Mouse (Mus musculus) liver, embryonic 15.5 days (tissue): ENCODE data around the gene Ppie. TPM values are rescaled to one million over a fixed set of nuclear protein-coding genes. Genes with fewer than 3 reads are reported as not detected.
"Not testable (repeated sequence)": the region's sequence is repeated elsewhere in the genome, so short reads cannot be mapped to it uniquely, and the experiment has no call there.

ENCODE experiments used
- ATAC-seq: fragments of 200-750 bp; cut with Nextera tagmentation; 2 replicates; pipeline ENCODE4 v1.8.0; 2017; ENCODE audit warnings: moderate number of reproducible peaks, mild to moderate bottlenecking, moderate library complexity; ENCODE audit not compliant: insufficient read depth
- H3K27ac ChIP-seq: fragments of 300-500 bp; sonication (generic); replicated peaks from 2 replicates; pipeline ENCODE4 v1.5.1; 2015; ENCODE audit warnings: mild to moderate bottlenecking, inconsistent platforms
- H3K27me3 ChIP-seq: fragments of 300-500 bp; sonication (generic); 2 replicates; pipeline ENCODE4 v1.6.1; 2015; ENCODE audit warnings: mild to moderate bottlenecking, inconsistent platforms
- H3K36me3 ChIP-seq: fragments of 300-500 bp; sonication (generic); replicated peaks from 2 replicates; pipeline ENCODE4 v1.6.1; 2015; ENCODE audit warnings: moderate library complexity, mild to moderate bottlenecking, inconsistent platforms
- H3K4me1 ChIP-seq: fragments of 300-500 bp; sonication (generic); replicated peaks from 2 replicates; pipeline ENCODE4 v1.6.1; 2015; ENCODE audit warnings: inconsistent platforms
- H3K4me2 ChIP-seq: fragments of 300-500 bp; sonication (generic); 2 replicates; pipeline ENCODE4 v1.6.1; 2015; ENCODE audit warnings: moderate library complexity, mild to moderate bottlenecking, inconsistent platforms
- H3K4me3 ChIP-seq: fragments of 300-500 bp; sonication (generic); replicated peaks from 2 replicates; pipeline ENCODE4 v1.5.1; 2015; ENCODE audit warnings: mild to moderate bottlenecking, inconsistent platforms
- H3K9ac ChIP-seq: fragments of 300-500 bp; sonication (generic); 2 replicates; pipeline ENCODE4 v1.6.1; 2015; ENCODE audit warnings: moderate library complexity, mild to moderate bottlenecking, inconsistent platforms
- H3K9me3 ChIP-seq: fragments of 300-500 bp; sonication (generic); replicated peaks from 2 replicates; pipeline ENCODE4 v1.6.1; 2016; ENCODE audit warnings: inconsistent platforms
- WGBS: fragments of 180-500 bp; shearing (Covaris S2); methylation state at CpG from one replicate; pipeline ENCODE4 v1.1.7; 2015; ENCODE audit warnings: mixed read lengths; ENCODE audit not compliant: insufficient replicate concordance; 5-methylcytosine and 5-hydroxymethylcytosine counted together
- polyA plus RNA-seq: library from polyadenylated mRNA; unstranded; fragments of >200 nt; fragmentation: Nextera tagmentation; extraction: Ambion mirVana; gene quantifications from 2 replicates; pipeline ENCODE4 v1.2.1, GENCODE M21; 2015

Ppie gene
- polyA plus RNA-seq, 1 experiment from 2014 or later: 36.8 TPM

- 26% methylated on average over 2 of the region's 2 CpGs for WGBS
- Histone ChIP-seq H3K9me3 (no peaks in the 10 kb centered on the region), H3K4me2 (no peak overlapping the region), H3K4me3 (no peak overlapping the region), H3K36me3 (no peaks in the 10 kb centered on the region), H3K27me3 (no peaks in the 10 kb centered on the region; the same call in 1 of the 2 replicates), H3K9ac (no peak overlapping the region), H3K27ac (no peak overlapping the region), H3K4me1 (no peaks in the 10 kb centered on the region)
- no peak for ATAC-seq
Measured at GRCm38 (mm10) chr4:123155427-123155826, 15.7 kb upstream of the Ppie start.

GRCm38 (mm10) chr4:123155004-123155403 is 15.3 kb upstream of the Ppie start:
- no peak for ATAC-seq
- H3K4me2 ChIP-seq: no peak overlapping the region
- H3K27me3 ChIP-seq: no peaks in the 10 kb centered on the region; the same call in 1 of the 2 replicates
- H3K4me1 ChIP-seq: no peaks in the 10 kb centered on the region
- H3K27ac ChIP-seq: no peak overlapping the region
- H3K36me3 ChIP-seq: no peaks in the 10 kb centered on the region
- no peak overlapping the region for H3K9ac ChIP-seq
- WGBS: 16% methylated on average over 4 of the region's 4 CpGs
- H3K4me3 ChIP-seq: no peak overlapping the region
- no peaks in the 10 kb centered on the region for H3K9me3 ChIP-seq

GRCm38 (mm10) chr4:123152976-123153375 is 13.2 kb upstream of the Ppie start:
- H3K27ac ChIP-seq: no peak overlapping the region
- H3K9ac ChIP-seq: no peak overlapping the region
- no peak for ATAC-seq
- H3K4me2 ChIP-seq: no peak overlapping the region
- H3K27me3 ChIP-seq: no peaks in the 10 kb centered on the region; the same call in 1 of the 2 replicates
- no peak overlapping the region for H3K4me3 ChIP-seq
- H3K9me3 ChIP-seq: no peaks in the 10 kb centered on the region
- WGBS: 44% methylated on average over 5 of the region's 5 CpGs
- no peaks in the 10 kb centered on the region for H3K36me3 ChIP-seq
- no peaks in the 10 kb centered on the region for H3K4me1 ChIP-seq

GRCm38 (mm10) chr4:123152003-123152402 is 12.3 kb upstream of the Ppie start:
- H3K4me1 ChIP-seq: no peaks in the 10 kb centered on the region
- H3K4me2 ChIP-seq: no peak overlapping the region
- WGBS: 65% methylated on average over 4 of the region's 4 CpGs
- no peak for ATAC-seq
- H3K36me3 ChIP-seq: no peaks in the 10 kb centered on the region
- H3K4me3 ChIP-seq: no peak overlapping the region
- no peaks in the 10 kb centered on the region for H3K9me3 ChIP-seq
- peaks cover 6% of the 10 kb centered on the region; the same call in 1 of the 2 replicates for H3K27me3 ChIP-seq
- H3K27ac ChIP-seq: no peak overlapping the region
- H3K9ac ChIP-seq: no peak overlapping the region

- Histone ChIP-seq H3K9me3 (no peaks in the 10 kb centered on the region), H3K4me1 (no peaks in the 10 kb centered on the region), H3K27me3 (peaks cover 21% of the 10 kb centered on the region), H3K36me3 (no peaks in the 10 kb centered on the region), H3K4me2 (no peak overlapping the region), H3K4me3 (no peak overlapping the region), H3K27ac (no peak overlapping the region), H3K9ac (no peak overlapping the region)
- 26% methylated on average over 5 of the region's 5 CpGs for WGBS
- no peak for ATAC-seq
Measured at GRCm38 (mm10) chr4:123147446-123148150, 7.8 kb upstream of the Ppie start.

GRCm38 (mm10) chr4:123137551-123137950 is 2.2 kb downstream of the Ppie start:
- Histone ChIP-seq H3K9me3 (no peaks in the 10 kb centered on the region), H3K9ac (no peak overlapping the region), H3K4me2 (no peak overlapping the region), H3K27me3 (0 out of 2 replicates have a peak, but pooled peaks cover 4% of the 10 kb centered on the region), H3K4me1 (peaks cover 24% of the 10 kb centered on the region), H3K27ac (no peak overlapping the region), H3K36me3 (peaks cover 41% of the 10 kb centered on the region), H3K4me3 (no peak overlapping the region)
- no peak for ATAC-seq
- 70% methylated on average over 3 of the region's 3 CpGs for WGBS

- ATAC-seq: no peak
- Histone ChIP-seq H3K4me1 (no peaks in the 10 kb centered on the region), H3K27me3 (no peaks in the 10 kb centered on the region), H3K27ac (no peak overlapping the region), H3K36me3 (peaks cover 65% of the 10 kb centered on the region), H3K4me2 (no peak overlapping the region), H3K4me3 (no peak overlapping the region), H3K9ac (no peak overlapping the region), H3K9me3 (no peaks in the 10 kb centered on the region)
- 77% methylated on average over 4 of the region's 4 CpGs for WGBS
Measured at GRCm38 (mm10) chr4:123127051-123127450, 12.7 kb downstream of the Ppie start.

- no peaks in the 10 kb centered on the region for H3K9me3 ChIP-seq
- ATAC-seq: no peak
- H3K27me3 ChIP-seq: no peaks in the 10 kb centered on the region
- 80% methylated on average over 7 of the region's 7 CpGs for WGBS
- peaks cover 60% of the 10 kb centered on the region for H3K36me3 ChIP-seq
- no peak overlapping the region for H3K27ac ChIP-seq
- H3K9ac ChIP-seq: no peak overlapping the region
- no peak overlapping the region for H3K4me3 ChIP-seq
- no peaks in the 10 kb centered on the region for H3K4me1 ChIP-seq
- no peak overlapping the region for H3K4me2 ChIP-seq
Measured at GRCm38 (mm10) chr4:123126626-123127025, 13.1 kb downstream of the Ppie start.

GRCm38 (mm10) chr4:123121286-123121685 is 18.5 kb downstream of the Ppie start:
- 69% methylated on average over 2 of the region's 2 CpGs for WGBS
- Histone ChIP-seq H3K27ac (no peak overlapping the region), H3K4me3 (no peak overlapping the region), H3K9me3 (no peaks in the 10 kb centered on the region), H3K27me3 (peaks cover 11% of the 10 kb centered on the region), H3K9ac (no peak overlapping the region), H3K36me3 (peaks cover 12% of the 10 kb centered on the region), H3K4me1 (no peaks in the 10 kb centered on the region), H3K4me2 (no peak overlapping the region)
- ATAC-seq: no peak

- whole genome bisulfite sequencing: 23% methylated on average over 26 of the region's 42 CpGs
- H3K4me3 ChIP-seq, H3K9ac ChIP-seq, H3K36me3 ChIP-seq, H3K4me1 ChIP-seq, H3K9me3 ChIP-seq, ATAC-seq, H3K27ac ChIP-seq: not testable (repeated sequence)
- Histone ChIP-seq H3K4me2 (0 out of 2 replicates have a peak overlapping the region, but pooled peaks have one; percentile 15), H3K27me3 (peaks cover 21% of the 10 kb centered on the region)
Measured at GRCm38 (mm10) chr4:123116640-123117039, 23.1 kb downstream of the Ppie start.

- 11% methylated on average over 19 of the region's 22 CpGs for WGBS
Measured at GRCm38 (mm10) chr4:123116011-123116410, 23.7 kb downstream of the Ppie start, which contains the start of gene Oxct2b. Oxct2b (plus strand) TSS chr4:123116266.

More at GRCm38 (mm10) chr4:123116011-123116410, 23.7 kb downstream of the Ppie start, which contains the start of gene Oxct2b:
- Histone ChIP-seq H3K4me3 (no peak within 1 kb of the TSS), H3K9ac (no peak within 1 kb of the TSS), H3K27me3 (peaks cover 21% of the 10 kb centered on the region), H3K9me3 (no peaks in the 10 kb centered on the region), H3K36me3 (no peaks in the 10 kb centered on the region), H3K4me1 (no peaks in the 10 kb centered on the region; the same call in 1 of the 2 replicates), H3K4me2 (peak within 1 kb of the TSS; percentile 15; the same call in 1 of the 2 replicates), H3K27ac (no peak within 1 kb of the TSS)
- no peak for ATAC-seq
